Mouse (Mus musculus): ENCODE measurements around the gene Clec2e. TPM values are rescaled to one million over a fixed set of nuclear protein-coding genes. Genes with fewer than 3 reads are reported as not detected.

Gene Clec2e
- total and polyA plus RNA-seq, 3 experiments = not detected

Other genes with a start within 250 kb of the Clec2e start
- gene Clec2i, start 213.3 kb downstream of the Clec2e start, total RNA-seq (2012; rRNA removed) = 34.4 and 38.5 TPM in 2 replicates
- 104 and 134 TPM in 2 replicates for gene Clec2i, start 213.3 kb downstream of the Clec2e start, total RNA-seq (2014; rRNA removed)
- 80.7 and 90.3 TPM in 2 replicates for gene Clec2i, start 213.3 kb downstream of the Clec2e start, polyA plus RNA-seq (2012; ENCODE audit: insufficient read length, low read depth)
- 51.6 and 53.5 TPM in 2 replicates for gene BC035044, start 209.8 kb downstream of the Clec2e start, total RNA-seq (2012; rRNA removed)
- gene BC035044, start 209.8 kb downstream of the Clec2e start, total RNA-seq (2014; rRNA removed) = 121 and 124 TPM in 2 replicates
- 49.4 and 49.7 TPM in 2 replicates for gene BC035044, start 209.8 kb downstream of the Clec2e start, polyA plus RNA-seq (2012; ENCODE audit: insufficient read length, low read depth)
- gene Clec2g, start 166.5 kb downstream of the Clec2e start, total RNA-seq (2012; rRNA removed) = 66.5 and 91.7 TPM in 2 replicates
- gene Clec2g, start 166.5 kb downstream of the Clec2e start, total RNA-seq (2014; rRNA removed) = 142 and 169 TPM in 2 replicates
- gene Clec2g, start 166.5 kb downstream of the Clec2e start, polyA plus RNA-seq (2012; ENCODE audit: insufficient read length, low read depth) = 78.9 and 82.0 TPM in 2 replicates
- 0.38 and 0.68 TPM in 2 replicates for gene Klrb1f, start 55.0 kb downstream of the Clec2e start, total RNA-seq (2012; rRNA removed)
- gene Klrb1f, start 55.0 kb downstream of the Clec2e start, total RNA-seq (2014; rRNA removed) = 0.21 and 0.38 TPM in 2 replicates
- gene Klrb1f, start 55.0 kb downstream of the Clec2e start, polyA plus RNA-seq (2012; ENCODE audit: insufficient read length, low read depth) = 0.23 and 0.25 TPM in 2 replicates
- gene Clec2d, start 79.7 kb upstream of the Clec2e start, total RNA-seq (2012; rRNA removed) = 50.7 and 53.4 TPM in 2 replicates
- 19.7 and 25.9 TPM in 2 replicates for gene Clec2d, start 79.7 kb upstream of the Clec2e start, total RNA-seq (2014; rRNA removed)
- gene Clec2d, start 79.7 kb upstream of the Clec2e start, polyA plus RNA-seq (2012; ENCODE audit: insufficient read length, low read depth) = 5.1 and 6.0 TPM in 2 replicates
- gene Cd69, start 174.5 kb upstream of the Clec2e start, total RNA-seq (2012; rRNA removed) = 112 and 132 TPM in 2 replicates
- 229 and 269 TPM in 2 replicates for gene Cd69, start 174.5 kb upstream of the Clec2e start, total RNA-seq (2014; rRNA removed)
- 71.2 and 71.3 TPM in 2 replicates for gene Cd69, start 174.5 kb upstream of the Clec2e start, polyA plus RNA-seq (2012; ENCODE audit: insufficient read length, low read depth)
- gene 4922502D21Rik, start 230.9 kb upstream of the Clec2e start, total RNA-seq (2012; rRNA removed) = 2.0 and 2.8 TPM in 2 replicates
- 0.23 and 0.42 TPM in 2 replicates for gene 4922502D21Rik, start 230.9 kb upstream of the Clec2e start, total RNA-seq (2014; rRNA removed)
- gene 4922502D21Rik, start 230.9 kb upstream of the Clec2e start, polyA plus RNA-seq (2012; ENCODE audit: insufficient read length, low read depth) = 0.46 and 0.61 TPM in 2 replicates
- 1.7 TPM in 2 replicates for gene Clec12a, start 241.8 kb upstream of the Clec2e start, total RNA-seq (2012; rRNA removed)
- 11.9 and 12.6 TPM in 2 replicates for gene Clec12a, start 241.8 kb upstream of the Clec2e start, total RNA-seq (2014; rRNA removed)
- gene Clec12a, start 241.8 kb upstream of the Clec2e start, polyA plus RNA-seq (2012; ENCODE audit: insufficient read length, low read depth) = 6.5 and 8.0 TPM in 2 replicates